Mouse (Mus musculus) right cerebral cortex, postnatal 14 days (tissue): ENCODE data around the gene Erc1.
"Not testable (repeated sequence)": the region's sequence is repeated elsewhere in the genome, so short reads cannot be mapped to it uniquely, and the experiment has no call there.

Experiments used
- DNase-seq: peaks from one replicate; pipeline ENCODE4 v3.0.0; 2022

Gene Erc1

GRCm38 (mm10) chr6:119848034-119848695, at the start of gene Erc1:
Erc1 (minus strand) TSS chr6:119848167.
- DNase-seq = peak; percentile 94

- no peak for DNase-seq
These were observed 44.7 kb upstream of the Erc1 start for GRCm38 (mm10) chr6:119892711-119893110.

- DNase-seq = no peak
These were observed 35.2 kb upstream of the Erc1 start for GRCm38 (mm10) chr6:119883151-119883550.

- peak; percentile 77 for DNase-seq
These were observed 16.5 kb upstream of the Erc1 start for GRCm38 (mm10) chr6:119864341-119865034.

- DNase-seq = no peak
These were observed 13.6 kb upstream of the Erc1 start for GRCm38 (mm10) chr6:119861519-119861918.

- no peak for DNase-seq
These were observed 12.3 kb upstream of the Erc1 start for GRCm38 (mm10) chr6:119860236-119860635.

- DNase-seq = no peak
These were observed 7.5 kb upstream of the Erc1 start for GRCm38 (mm10) chr6:119855471-119855870.

GRCm38 (mm10) chr6:119854156-119854555, 6.2 kb upstream of the Erc1 start:
- DNase-seq = no peak

- no peak for DNase-seq
These were observed 1.9 kb upstream of the Erc1 start for GRCm38 (mm10) chr6:119849858-119850257.

- no peak for DNase-seq
These were observed 1.4 kb upstream of the Erc1 start for GRCm38 (mm10) chr6:119849348-119849709.

- DNase-seq = no peak
These were observed 855 bp upstream of the Erc1 start for GRCm38 (mm10) chr6:119848696-119849347.

GRCm38 (mm10) chr6:119847518-119848033, 391 bp downstream of the Erc1 start:
- DNase-seq = no peak

GRCm38 (mm10) chr6:119846751-119847517, 1.0 kb downstream of the Erc1 start:
- DNase-seq = no peak

- DNase-seq = no peak
These were observed 18.0 kb downstream of the Erc1 start for GRCm38 (mm10) chr6:119829951-119830350.

- no peak for DNase-seq
These were observed 19.8 kb downstream of the Erc1 start for GRCm38 (mm10) chr6:119828165-119828564.

GRCm38 (mm10) chr6:119826701-119827100, 21.3 kb downstream of the Erc1 start:
- DNase-seq = no peak

- no peak for DNase-seq
These were observed 25.8 kb downstream of the Erc1 start for GRCm38 (mm10) chr6:119822216-119822615.

- no peak for DNase-seq
These were observed 26.8 kb downstream of the Erc1 start for GRCm38 (mm10) chr6:119821158-119821557.

- DNase-seq = no peak
These were observed 29.4 kb downstream of the Erc1 start for GRCm38 (mm10) chr6:119818541-119818940.

- DNase-seq = no peak
These were observed 32.5 kb downstream of the Erc1 start for GRCm38 (mm10) chr6:119815426-119815825.

GRCm38 (mm10) chr6:119813055-119813454, 34.9 kb downstream of the Erc1 start:
- not testable (repeated sequence) for DNase-seq

- no peak for DNase-seq
These were observed 39.1 kb downstream of the Erc1 start for GRCm38 (mm10) chr6:119808726-119809505.
